In the genomic region with DNA sequence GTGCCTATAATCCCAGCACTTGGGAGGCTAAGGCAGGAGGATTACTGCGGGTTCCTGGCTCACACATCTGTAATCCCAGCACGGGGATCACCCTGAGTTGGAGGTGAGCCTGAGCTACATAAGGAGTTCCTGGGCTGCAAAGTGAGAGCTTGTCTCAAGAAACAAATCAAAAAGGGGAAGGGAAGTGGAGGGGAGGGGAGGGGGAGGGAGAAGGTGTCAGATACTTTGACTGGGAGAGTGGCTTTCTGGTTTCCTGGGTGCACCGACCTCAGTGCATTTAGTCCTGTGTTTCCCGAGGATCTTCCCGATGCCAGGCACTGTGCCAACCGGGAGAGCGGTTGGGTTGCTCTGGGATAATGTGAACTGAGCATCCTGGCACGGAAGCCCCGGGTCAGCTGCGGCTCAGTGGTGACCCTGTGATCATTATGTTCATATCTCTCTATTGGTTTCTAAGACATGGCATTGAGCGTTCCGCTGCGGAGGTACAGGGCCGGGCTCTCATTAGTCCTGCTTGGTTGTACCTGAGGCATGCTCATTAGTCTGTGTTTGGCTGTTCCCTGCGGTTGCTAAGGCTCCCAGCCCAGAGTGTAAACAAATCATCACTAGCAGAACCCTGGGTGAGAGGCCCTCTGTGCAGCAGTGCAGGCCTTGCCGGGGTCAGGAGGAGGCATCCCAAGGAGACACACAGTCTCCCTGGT, we compare ENCODE assay signal across 9 mouse cellular contexts. TPM values are rescaled to one million over a fixed set of nuclear protein-coding genes. Genes with fewer than 3 reads are reported as not detected.
DNase-seq lines count a peak whose midpoint lies in the region; ATAC-seq lines count a peak whose summit lies in the region.
"Had no signal": no experiment of that assay in that cellular context is flagged by ENCODE, and none has a peak within 500 bp of the region (broad histone marks: within the 10 kb centered on the region; RNA-seq: fewer than 3 reads in every experiment).

No protein-coding gene starts in this region.

- ATAC-seq in midbrain, embryonic 14.5 days (ENCODE audit: low FRiP score, low TSS enrichment): no peak
- no peak for ATAC-seq in midbrain, embryonic 11.5 days (ENCODE audit: low FRiP score)

- H3K27me3 ChIP-seq in midbrain, embryonic 14.5 days (ENCODE audit: control insufficient read depth, insufficient read depth, low read length): no peaks in the 10 kb centered on the region
- H3K27me3 ChIP-seq in midbrain, embryonic 11.5 days (ENCODE audit: control insufficient read depth, insufficient read depth, low read length): no peaks in the 10 kb centered on the region

- no peak overlapping the region for H3K4me2 ChIP-seq in midbrain, embryonic 14.5 days (ENCODE audit: low read length)
- H3K4me2 ChIP-seq in midbrain, embryonic 11.5 days: no peak overlapping the region

- H3K9me3 ChIP-seq in midbrain, embryonic 14.5 days (ENCODE audit: control insufficient read depth, low read length): no peaks in the 10 kb centered on the region
- no peaks in the 10 kb centered on the region for H3K9me3 ChIP-seq in midbrain, embryonic 11.5 days (ENCODE audit: control insufficient read depth, low read length)
- H3K9me3 ChIP-seq: heart, embryonic 10.5 days had no signal

- peak; percentile 38 for DNase-seq in midbrain, embryonic 14.5 days
- no peak for DNase-seq in midbrain, embryonic 11.5 days (ENCODE audit: low spot score, missing footprints)
- peak; percentile 22 for DNase-seq in embryo, embryonic 9.5 days (ENCODE audit: extremely low spot score)
- DNase-seq in kidney, adult 9 months: peak; percentile 83
- DNase-seq in testis, postnatal 14 days (ENCODE audit: low spot score): peak; percentile 50
- DNase-seq in gastrocnemius, adult 18-20 months (ENCODE audit: low spot score): no peak
- DNase-seq in ovary, postnatal 10 days (ENCODE audit: low spot score): no peak
- DNase-seq in layer of hippocampus, adult 9-10 months (ENCODE audit: low spot score): no peak

- no peak overlapping the region; the same call in 1 of the 2 replicates for H3K27ac ChIP-seq in midbrain, embryonic 14.5 days (replicated peaks; ENCODE audit: low read depth, low read length)
- no peak overlapping the region for H3K27ac ChIP-seq in midbrain, embryonic 11.5 days (ENCODE audit: low read depth, low read length)

- H3K4me3 ChIP-seq in midbrain, embryonic 14.5 days (replicated peaks; ENCODE audit: low read depth, low read length): no peak overlapping the region
- no peak overlapping the region for H3K4me3 ChIP-seq in midbrain, embryonic 11.5 days (ENCODE audit: low read depth, low read length)
- H3K4me3 ChIP-seq: heart, embryonic 10.5 days had no signal

- no peak overlapping the region for H3K9ac ChIP-seq in midbrain, embryonic 14.5 days (replicated peaks; ENCODE audit: low read length)
- no peak overlapping the region for H3K9ac ChIP-seq in midbrain, embryonic 11.5 days (ENCODE audit: low read length)

- 46% methylated on average over 16 of the region's 16 CpGs for WGBS in midbrain, embryonic 14.5 days
- 64% methylated on average over 16 of the region's 16 CpGs for WGBS in midbrain, embryonic 11.5 days

- no peaks in the 10 kb centered on the region for H3K4me1 ChIP-seq in midbrain, embryonic 14.5 days (ENCODE audit: control insufficient read depth, insufficient read depth, low read length)
- H3K4me1 ChIP-seq in midbrain, embryonic 11.5 days (ENCODE audit: control insufficient read depth, insufficient read depth, low read length): no peaks in the 10 kb centered on the region

- H3K36me3 ChIP-seq in midbrain, embryonic 14.5 days (ENCODE audit: control insufficient read depth, insufficient read depth, low read length): no peaks in the 10 kb centered on the region
- H3K36me3 ChIP-seq in midbrain, embryonic 11.5 days (ENCODE audit: control insufficient read depth, insufficient read depth, low read length): no peaks in the 10 kb centered on the region
- H3K36me3 ChIP-seq: heart, embryonic 10.5 days had no signal

RNA-seq across cellular contexts. Expression of a gene that starts 28.1 kb away (rescaled TPM):
- polyA plus RNA-seq in midbrain, embryonic 14.5 days (2014; fragmentation: Nextera tagmentation; extraction: Ambion mirVana): 275 and 348 TPM in 2 replicates
- 209 and 210 TPM in 2 replicates for polyA plus RNA-seq in midbrain, embryonic 11.5 days (2014; fragmentation: Nextera tagmentation; extraction: Ambion mirVana)
- 1,000 to 10,000 TPM; 1,411 to 1,472 TPM for total RNA-seq in gastrocnemius, adult 18-20 months (2021)

RNA-seq across cellular contexts. Expression of a gene that starts 49.8 kb away (rescaled TPM):
- 2.8 and 5.8 TPM in 2 replicates for polyA plus RNA-seq in midbrain, embryonic 14.5 days (2014; fragmentation: Nextera tagmentation; extraction: Ambion mirVana)
- 8.0 and 10.7 TPM in 2 replicates for polyA plus RNA-seq in midbrain, embryonic 11.5 days (2014; fragmentation: Nextera tagmentation; extraction: Ambion mirVana)
- total RNA-seq in gastrocnemius, adult 18-20 months (2021): under 1 TPM; 0.23 to 0.50 TPM

Comparison
In these comparisons a context has a peak if more than half of its experiments do, and no peak if none do; other contexts are left out.
1. DNase-seq: peak in midbrain, embryonic 14.5 days (single experiment), embryo, embryonic 9.5 days (single experiment), kidney, adult 9 months (single experiment) and testis, postnatal 14 days (single experiment); none in midbrain, embryonic 11.5 days (single experiment), gastrocnemius, adult 18-20 months (single experiment), ovary, postnatal 10 days (single experiment) and layer of hippocampus, adult 9-10 months (single experiment).